Mouse (Mus musculus): ENCODE data around the gene Flrt2. TPM values are rescaled to one million over a fixed set of nuclear protein-coding genes. Genes with fewer than 3 reads are reported as not detected.
"Not testable (repeated sequence)": the region's sequence is repeated elsewhere in the genome, so short reads cannot be mapped to it uniquely, and the experiment has no call there.

The Flrt2 gene
- 28.1 and 33.6 TPM in 2 replicates for polyA plus RNA-seq (2015; fragmentation: Nextera tagmentation; extraction: Ambion mirVana)

DNA sequence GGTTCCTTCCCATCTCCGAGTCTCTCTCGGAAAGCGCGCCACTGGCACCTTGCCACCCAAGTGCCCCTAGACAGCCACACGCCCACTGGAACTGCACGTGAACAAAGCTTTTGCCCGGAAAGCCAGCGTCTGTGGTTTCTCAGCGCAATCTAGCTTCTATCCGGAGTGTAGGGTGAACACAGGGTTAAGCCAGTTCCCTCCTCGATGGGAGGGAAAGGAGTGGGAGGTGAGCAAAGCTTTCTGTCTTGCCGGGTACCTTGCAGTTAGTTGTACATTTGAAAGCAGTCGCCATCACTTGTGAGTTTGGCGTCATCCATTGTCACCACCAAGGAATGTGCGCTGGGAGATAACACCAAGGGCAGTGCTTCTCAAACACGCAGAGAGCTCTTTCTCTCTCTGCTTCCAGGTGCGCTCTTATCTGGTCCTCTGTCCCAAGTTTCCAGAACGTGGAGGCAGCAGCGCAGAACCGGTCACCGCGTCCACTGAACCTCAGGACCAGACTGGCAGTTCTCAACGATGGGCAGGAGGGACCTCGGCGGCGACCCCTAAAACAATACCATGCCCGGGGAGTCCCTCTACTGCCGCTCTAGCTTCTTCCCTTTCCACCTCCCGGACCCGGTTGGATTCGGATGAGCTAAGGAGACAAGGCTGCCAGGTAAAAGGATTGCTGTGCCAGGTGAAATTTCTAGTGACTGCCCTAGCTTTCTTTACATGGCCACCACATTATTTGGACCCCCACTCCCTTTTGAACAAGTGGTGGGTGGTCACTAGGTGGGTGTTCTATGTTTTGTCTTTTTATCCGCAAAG lies at the start of gene Flrt2:
Gene Flrt2, plus strand, starts transcription at position 266 of the 807 bp plus-strand sequence.
- Histone ChIP-seq H3K9ac (peak within 1 kb of the TSS; percentile 5; the same call in 1 of the 2 replicates), H3K4me3 (replicated peaks) (peak within 1 kb of the TSS; percentile 80), H3K9me3 (replicated peaks) (no peaks in the 10 kb centered on the region), H3K27me3 (0 out of 2 replicates have a peak, but pooled peaks cover 3% of the 10 kb centered on the region), H3K4me2 (replicated peaks) (peak within 1 kb of the TSS; percentile 84), H3K27ac (replicated peaks) (peak within 1 kb of the TSS; percentile 92), H3K4me1 (peaks cover 33% of the 10 kb centered on the region), H3K36me3 (no peaks in the 10 kb centered on the region)
- WGBS, result under 1% methylated on average over 32 of the region's 32 CpGs
- no peak for ATAC-seq (ENCODE audit: insufficient number of reproducible peaks, low FRiP score, low TSS enrichment, low read depth)

DNA sequence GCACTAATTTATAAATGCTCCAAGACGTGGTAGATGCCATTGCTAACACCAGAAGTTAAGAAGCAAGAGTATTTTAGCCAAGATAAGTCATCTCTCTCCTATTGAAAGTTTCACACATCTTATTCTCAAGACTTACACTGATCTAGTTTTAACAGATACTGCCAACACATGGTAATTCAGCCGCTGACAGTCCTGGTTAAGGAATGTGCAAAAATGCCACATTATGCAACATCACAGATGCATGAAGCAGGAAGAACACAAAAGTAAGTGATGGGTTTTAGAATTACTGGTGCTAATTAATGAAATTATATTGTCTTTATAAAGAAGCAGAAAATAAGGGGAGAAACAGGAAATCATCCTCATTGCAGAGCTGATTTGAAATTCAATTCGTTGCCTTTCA lies 49.8 kb upstream of the Flrt2 start:
- Histone ChIP-seq H3K4me1 (no peaks in the 10 kb centered on the region), H3K9ac (no peak overlapping the region), H3K27me3 (no peaks in the 10 kb centered on the region), H3K4me2 (replicated peaks) (no peak overlapping the region), H3K4me3 (replicated peaks) (no peak overlapping the region), H3K36me3 (no peaks in the 10 kb centered on the region), H3K27ac (replicated peaks) (no peak overlapping the region), H3K9me3 (replicated peaks) (no peaks in the 10 kb centered on the region)
- no peak for ATAC-seq (ENCODE audit: insufficient number of reproducible peaks, low FRiP score, low TSS enrichment, low read depth)
- 52% methylated on average over 3 of the region's 3 CpGs for WGBS

- ATAC-seq (ENCODE audit: insufficient number of reproducible peaks, low FRiP score, low TSS enrichment, low read depth); H3K27ac ChIP-seq (replicated peaks); H3K4me3 ChIP-seq (replicated peaks): not testable (repeated sequence)
Observed at GRCm38 (mm10) chr12:95647179-95647578, 44.8 kb upstream of the Flrt2 start.

DNA sequence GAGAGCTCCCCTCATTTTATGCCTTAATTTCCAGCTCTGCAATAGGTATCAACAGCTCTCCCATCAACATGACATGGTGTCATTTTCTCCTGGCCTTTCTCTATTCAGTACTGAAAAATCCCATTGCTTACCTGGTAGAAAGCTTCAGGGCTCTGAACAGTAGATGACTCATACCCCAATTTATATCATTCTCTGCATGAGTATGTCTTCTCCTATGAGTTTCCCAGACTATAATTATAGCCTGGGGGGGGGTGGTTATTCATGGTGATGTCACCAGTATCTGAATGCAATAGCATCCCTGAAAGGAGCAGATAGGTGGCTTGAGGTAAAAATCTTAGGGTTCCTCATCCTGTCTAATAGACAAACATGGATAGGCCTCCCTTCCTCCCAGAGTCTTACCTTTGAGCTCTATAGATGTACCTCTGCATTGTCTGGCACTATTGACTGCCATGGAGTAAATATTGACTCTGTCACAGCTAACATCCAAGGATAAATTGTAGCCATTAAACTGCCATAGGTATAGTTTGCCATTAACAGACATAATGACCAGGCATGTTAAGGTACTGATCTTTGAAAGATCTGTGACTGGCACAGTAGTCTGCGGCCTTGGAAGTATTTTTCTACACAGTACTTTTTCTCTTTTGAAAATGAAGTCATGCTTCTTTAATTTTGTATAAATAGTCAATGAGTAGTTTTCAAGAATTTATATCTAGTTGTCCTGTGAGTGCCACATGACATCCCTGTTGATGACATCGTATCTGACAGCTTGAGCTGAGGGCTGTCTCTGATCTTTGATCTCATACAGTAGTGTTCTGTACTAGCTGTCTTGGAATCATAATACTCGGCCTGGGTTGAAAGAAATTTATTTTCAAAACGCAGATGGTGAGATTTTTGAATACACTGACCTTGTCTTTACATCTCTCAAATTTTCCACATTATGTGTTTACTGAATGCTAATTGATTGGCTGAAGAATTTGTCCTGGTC lies 39.6 kb upstream of the Flrt2 start:
- 71% methylated on average over 4 of the region's 4 CpGs for WGBS

More at GRCm38 (mm10) chr12:95647179-95647578, 44.8 kb upstream of the Flrt2 start:
- H3K9me3 ChIP-seq (replicated peaks); H3K4me2 ChIP-seq (replicated peaks); H3K4me1 ChIP-seq; H3K36me3 ChIP-seq; H3K27me3 ChIP-seq; H3K9ac ChIP-seq: not testable (repeated sequence)
- 82% methylated on average over 4 of the region's 6 CpGs for WGBS

GRCm38 (mm10) chr12:95656594-95656993 lies 35.4 kb upstream of the Flrt2 start:
- no peaks in the 10 kb centered on the region for H3K27me3 ChIP-seq
- WGBS, result 85% methylated on average over 4 of the region's 4 CpGs
- H3K27ac ChIP-seq (replicated peaks), result no peak overlapping the region
- ATAC-seq (ENCODE audit: insufficient number of reproducible peaks, low FRiP score, low TSS enrichment, low read depth), result no peak
- no peak overlapping the region for H3K4me2 ChIP-seq (replicated peaks)
- H3K4me3 ChIP-seq (replicated peaks), result no peak overlapping the region
- H3K9me3 ChIP-seq (replicated peaks), result no peaks in the 10 kb centered on the region
- H3K36me3 ChIP-seq, result no peaks in the 10 kb centered on the region
- H3K4me1 ChIP-seq, result no peaks in the 10 kb centered on the region
- H3K9ac ChIP-seq, result no peak overlapping the region

More for the DNA sequence above, 39.6 kb upstream of the Flrt2 start:
- H3K9ac ChIP-seq, result no peak overlapping the region
- no peak overlapping the region for H3K27ac ChIP-seq (replicated peaks)
- no peaks in the 10 kb centered on the region for H3K36me3 ChIP-seq
- no peaks in the 10 kb centered on the region for H3K9me3 ChIP-seq (replicated peaks)
- no peak for ATAC-seq (ENCODE audit: insufficient number of reproducible peaks, low FRiP score, low TSS enrichment, low read depth)
- no peaks in the 10 kb centered on the region for H3K4me1 ChIP-seq
- H3K27me3 ChIP-seq, result no peaks in the 10 kb centered on the region
- no peak overlapping the region for H3K4me3 ChIP-seq (replicated peaks)
- H3K4me2 ChIP-seq (replicated peaks), result no peak overlapping the region

- Histone ChIP-seq H3K4me2 (replicated peaks) (no peak overlapping the region), H3K27ac (replicated peaks) (no peak overlapping the region), H3K27me3 (no peaks in the 10 kb centered on the region), H3K36me3 (no peaks in the 10 kb centered on the region), H3K9me3 (replicated peaks) (no peaks in the 10 kb centered on the region), H3K4me3 (replicated peaks) (no peak overlapping the region), H3K4me1 (no peaks in the 10 kb centered on the region), H3K9ac (no peak overlapping the region)
- no peak for ATAC-seq (ENCODE audit: insufficient number of reproducible peaks, low FRiP score, low TSS enrichment, low read depth)
- WGBS, result 81% methylated on average over 5 of the region's 5 CpGs
Observed at GRCm38 (mm10) chr12:95667296-95667695, 24.7 kb upstream of the Flrt2 start.

GRCm38 (mm10) chr12:95675711-95676110 lies 16.3 kb upstream of the Flrt2 start:
- no peak for ATAC-seq (ENCODE audit: insufficient number of reproducible peaks, low FRiP score, low TSS enrichment, low read depth)
- no peak overlapping the region for H3K9ac ChIP-seq
- WGBS, result 62% methylated on average over 5 of the region's 5 CpGs
- no peak overlapping the region for H3K4me2 ChIP-seq (replicated peaks)
- no peaks in the 10 kb centered on the region for H3K27me3 ChIP-seq
- no peak overlapping the region for H3K27ac ChIP-seq (replicated peaks)
- no peaks in the 10 kb centered on the region for H3K4me1 ChIP-seq
- H3K9me3 ChIP-seq (replicated peaks), result no peaks in the 10 kb centered on the region
- H3K36me3 ChIP-seq, result no peaks in the 10 kb centered on the region
- H3K4me3 ChIP-seq (replicated peaks), result no peak overlapping the region

DNA sequence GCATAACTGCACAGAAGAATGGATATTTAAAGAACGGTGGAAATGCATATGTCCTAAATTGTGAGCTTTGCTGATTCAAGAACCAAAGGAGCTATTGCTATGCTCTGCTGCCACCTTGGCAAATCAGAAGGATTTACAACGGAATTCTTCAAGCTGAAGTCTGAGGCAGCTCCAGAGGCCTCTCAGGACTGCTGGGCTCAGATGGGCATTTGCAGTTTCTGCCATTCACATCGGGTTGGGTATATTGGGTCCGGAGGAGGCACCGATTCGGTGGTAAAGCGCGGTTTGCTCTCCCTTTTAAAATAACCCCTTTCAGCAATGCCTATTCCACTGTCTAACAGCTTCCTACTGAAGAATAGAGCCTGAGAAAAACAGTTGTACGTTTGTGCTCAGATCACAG lies 1.2 kb upstream of the Flrt2 start:
- 6% methylated on average over 9 of the region's 9 CpGs for WGBS
- no peak overlapping the region for H3K4me2 ChIP-seq (replicated peaks)
- H3K27ac ChIP-seq (replicated peaks), result no peak overlapping the region
- H3K4me3 ChIP-seq (replicated peaks), result no peak overlapping the region
- no peak overlapping the region for H3K9ac ChIP-seq
- 0 out of 2 replicates have a peak, but pooled peaks cover 3% of the 10 kb centered on the region for H3K27me3 ChIP-seq
- H3K9me3 ChIP-seq (replicated peaks), result no peaks in the 10 kb centered on the region
- no peaks in the 10 kb centered on the region for H3K36me3 ChIP-seq
- ATAC-seq (ENCODE audit: insufficient number of reproducible peaks, low FRiP score, low TSS enrichment, low read depth), result no peak
- peaks cover 27% of the 10 kb centered on the region for H3K4me1 ChIP-seq

GRCm38 (mm10) chr12:95692948-95693650 lies 1.1 kb downstream of the Flrt2 start:
- H3K9ac ChIP-seq, result no peak overlapping the region; the same call in 1 of the 2 replicates
- H3K36me3 ChIP-seq, result no peaks in the 10 kb centered on the region
- peak overlapping the region; percentile 84 for H3K4me2 ChIP-seq (replicated peaks)
- H3K27me3 ChIP-seq, result 0 out of 2 replicates have a peak, but pooled peaks cover 3% of the 10 kb centered on the region
- H3K27ac ChIP-seq (replicated peaks), result peak overlapping the region; percentile 92
- WGBS, result 8% methylated on average over 13 of the region's 13 CpGs
- H3K4me1 ChIP-seq, result peaks cover 42% of the 10 kb centered on the region
- no peaks in the 10 kb centered on the region for H3K9me3 ChIP-seq (replicated peaks)
- ATAC-seq (ENCODE audit: insufficient number of reproducible peaks, low FRiP score, low TSS enrichment, low read depth), result no peak
- peak overlapping the region; percentile 80 for H3K4me3 ChIP-seq (replicated peaks)

- ATAC-seq (ENCODE audit: insufficient number of reproducible peaks, low FRiP score, low TSS enrichment, low read depth), result no peak
- H3K27ac ChIP-seq (replicated peaks), result peak overlapping the region; percentile 92
- peak overlapping the region; percentile 82; the same call in 1 of the 2 replicates for H3K9ac ChIP-seq
- peak overlapping the region; percentile 80 for H3K4me3 ChIP-seq (replicated peaks)
- WGBS, result under 1% methylated on average over 28 of the region's 28 CpGs
- H3K36me3 ChIP-seq, result no peaks in the 10 kb centered on the region
- H3K27me3 ChIP-seq, result 0 out of 2 replicates have a peak, but pooled peaks cover 3% of the 10 kb centered on the region
- peak overlapping the region; percentile 84 for H3K4me2 ChIP-seq (replicated peaks)
- H3K9me3 ChIP-seq (replicated peaks), result no peaks in the 10 kb centered on the region
- peaks cover 46% of the 10 kb centered on the region for H3K4me1 ChIP-seq
Observed at GRCm38 (mm10) chr12:95693651-95694471, 1.8 kb downstream of the Flrt2 start.
